Mouse (Mus musculus) embryo, embryonic 11 days (tissue): Measurements from ENCODE around the gene Mtx1.
"Not testable (repeated sequence)": the region's sequence is repeated elsewhere in the genome, so short reads cannot be mapped to it uniquely, and the experiment has no call there.

Experiments used
- DNase-seq: peaks from one replicate; pipeline ENCODE4 v3.0.0-alpha.2; 2015

The Mtx1 gene

DNA sequence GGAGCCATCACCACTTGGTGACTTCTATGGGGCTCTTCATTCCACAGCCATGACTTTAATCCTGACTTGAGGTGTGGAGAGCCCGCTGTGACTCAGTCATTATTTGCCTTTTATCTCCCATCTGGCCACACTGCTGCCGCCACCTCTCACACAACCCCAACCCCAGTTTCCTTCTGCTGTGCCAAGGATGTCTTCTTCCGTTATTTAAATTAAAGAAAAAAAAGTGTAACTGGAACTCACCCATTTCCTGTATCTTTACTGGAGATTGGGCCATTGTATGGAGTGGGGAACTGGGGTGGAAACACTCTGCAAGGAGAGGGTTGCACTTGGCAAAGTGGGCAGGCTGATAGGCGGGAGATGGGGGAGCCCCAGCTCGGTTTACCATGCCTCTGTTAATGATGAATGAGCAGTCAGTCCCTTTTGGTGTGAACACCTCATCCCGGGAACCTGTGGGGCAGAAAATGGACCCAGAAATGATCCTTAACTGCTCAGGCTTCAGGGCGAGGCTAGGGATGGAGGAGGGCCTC is 44.3 kb downstream of the Mtx1 start:
- no peak for DNase-seq

DNA sequence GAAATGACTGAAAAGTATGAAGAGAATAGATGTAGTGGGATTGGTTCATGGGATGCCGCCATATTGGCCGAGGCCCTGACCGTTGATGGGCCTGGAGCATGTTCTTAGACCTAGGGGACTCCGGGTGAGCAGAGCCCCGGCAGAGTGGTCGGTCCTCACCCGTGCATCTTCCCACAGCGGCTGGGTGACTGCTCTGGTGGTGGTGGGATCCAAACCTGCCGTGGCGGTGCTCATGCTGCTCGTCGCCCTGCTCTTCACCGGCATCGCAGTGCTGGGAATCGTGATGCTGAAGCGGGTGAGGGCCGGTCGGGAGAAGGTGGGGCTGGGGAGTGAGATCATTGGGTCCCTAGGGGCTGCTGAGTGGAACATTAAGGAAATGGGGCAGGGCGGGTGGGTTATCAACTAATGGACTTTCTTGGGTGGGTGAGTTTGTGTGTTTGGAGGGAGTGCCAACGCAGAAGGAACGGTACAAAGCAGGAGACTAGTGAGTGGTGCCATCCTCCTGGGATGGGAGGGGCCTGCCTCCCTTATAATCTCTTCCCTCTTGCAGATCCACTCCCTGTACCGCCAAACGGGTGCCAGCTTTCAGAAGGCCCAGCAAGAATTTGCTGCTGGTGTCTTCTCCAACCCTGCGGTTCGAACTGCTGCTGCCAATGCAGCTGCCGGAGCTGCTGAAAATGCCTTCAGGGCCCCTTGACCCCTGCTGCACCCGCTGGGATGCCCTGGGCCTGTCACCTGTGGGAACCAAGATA is 45.0 kb downstream of the Mtx1 start:
- no peak for DNase-seq

DNA sequence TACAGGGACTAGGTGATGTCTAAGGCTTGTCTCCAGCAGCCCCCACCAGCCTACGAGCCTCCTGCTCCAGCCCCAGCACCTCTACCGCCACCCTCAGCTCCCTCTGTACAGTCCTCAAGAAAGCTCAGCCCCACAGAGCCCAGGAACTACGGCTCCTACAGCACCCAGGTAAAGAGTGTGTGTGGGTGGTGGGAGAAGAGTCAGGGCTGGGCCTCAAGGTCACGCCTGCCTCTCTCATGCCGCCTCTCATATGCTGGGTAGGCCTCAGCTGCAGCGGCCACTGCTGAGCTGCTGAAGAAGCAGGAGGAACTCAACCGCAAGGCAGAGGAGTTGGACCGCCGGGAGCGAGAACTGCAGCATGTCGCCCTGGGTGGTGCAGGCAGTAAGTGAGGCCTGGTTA is 47.8 kb downstream of the Mtx1 start:
- no peak for DNase-seq

DNA sequence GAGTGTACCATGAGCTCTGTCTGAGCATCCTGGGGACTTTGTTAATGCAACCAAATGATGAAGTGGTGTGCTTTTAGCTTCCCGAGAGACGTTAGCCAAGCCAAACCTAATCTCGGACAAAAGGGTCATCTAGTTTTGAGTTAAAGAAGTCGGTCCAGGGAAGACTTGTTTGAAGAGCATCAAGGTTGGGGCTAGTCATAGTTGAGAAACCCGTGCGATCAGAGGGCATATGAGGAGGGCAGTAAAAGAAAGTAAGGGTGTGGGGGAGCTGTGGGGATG is 48.8 kb downstream of the Mtx1 start:
- no peak for DNase-seq

DNA sequence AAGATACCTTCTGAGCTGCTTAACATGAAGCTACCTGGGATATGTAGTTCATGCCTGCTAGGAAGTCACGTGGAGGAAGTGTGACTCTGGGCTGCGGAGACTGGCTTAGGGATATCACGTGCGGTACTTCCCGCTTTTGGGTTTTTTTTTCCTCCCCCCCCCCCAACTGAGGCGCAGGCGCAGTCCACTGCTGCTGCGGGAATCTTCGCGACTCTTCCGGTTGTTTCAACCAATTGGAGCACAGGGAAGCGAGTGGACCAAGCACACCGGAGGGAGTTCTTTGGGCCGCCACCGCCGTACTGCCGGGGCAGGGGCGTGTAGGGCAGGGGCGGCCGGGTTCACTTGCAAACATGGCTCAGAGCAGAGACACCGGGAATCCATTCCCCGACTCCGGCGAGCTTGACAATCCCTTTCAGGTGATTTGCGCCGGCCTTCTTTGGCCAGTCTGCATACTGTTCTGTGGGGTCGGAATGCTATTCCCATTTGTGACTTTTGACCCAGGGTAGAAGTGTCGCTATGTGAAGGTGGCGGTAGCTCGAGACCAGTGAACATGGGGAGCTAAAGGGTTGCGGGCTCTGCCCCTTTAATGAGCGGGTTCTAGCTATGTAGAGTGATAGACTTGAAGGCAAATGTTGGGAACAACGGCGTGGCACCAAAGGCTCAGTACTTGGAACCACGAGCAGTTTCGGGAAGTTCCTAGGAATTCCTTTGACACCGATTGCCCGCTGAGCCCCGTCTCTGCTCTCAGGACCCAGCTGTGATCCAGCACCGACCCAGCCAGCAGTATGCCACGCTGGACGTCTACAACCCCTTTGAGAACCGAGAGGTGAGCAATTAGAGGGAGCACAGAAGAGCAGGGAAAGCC is 49.4 kb downstream of the Mtx1 start, which contains the start of gene Scamp3:
Gene Scamp3 (plus strand): TSS at position 232 of the 865 bp plus-strand sequence.
- peak; percentile 95 for DNase-seq

DNA sequence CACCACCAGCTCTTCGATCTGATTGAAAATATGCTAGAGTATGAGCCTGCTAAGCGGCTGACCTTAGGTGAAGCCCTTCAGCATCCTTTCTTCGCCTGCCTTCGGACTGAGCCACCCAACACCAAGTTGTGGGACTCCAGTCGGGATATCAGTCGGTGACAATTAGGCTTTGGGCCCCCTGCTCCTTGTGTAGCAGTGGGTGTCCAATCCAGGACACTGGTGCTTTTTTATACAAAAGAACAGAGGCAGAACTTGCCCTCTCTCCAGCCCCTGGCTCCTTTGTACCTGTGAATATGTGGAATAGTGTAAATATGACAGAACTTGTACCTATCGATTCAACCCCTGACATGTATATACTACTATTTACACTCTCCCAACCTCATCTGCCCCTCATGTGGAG is 50.5 kb downstream of the Mtx1 start:
- no peak for DNase-seq

DNA sequence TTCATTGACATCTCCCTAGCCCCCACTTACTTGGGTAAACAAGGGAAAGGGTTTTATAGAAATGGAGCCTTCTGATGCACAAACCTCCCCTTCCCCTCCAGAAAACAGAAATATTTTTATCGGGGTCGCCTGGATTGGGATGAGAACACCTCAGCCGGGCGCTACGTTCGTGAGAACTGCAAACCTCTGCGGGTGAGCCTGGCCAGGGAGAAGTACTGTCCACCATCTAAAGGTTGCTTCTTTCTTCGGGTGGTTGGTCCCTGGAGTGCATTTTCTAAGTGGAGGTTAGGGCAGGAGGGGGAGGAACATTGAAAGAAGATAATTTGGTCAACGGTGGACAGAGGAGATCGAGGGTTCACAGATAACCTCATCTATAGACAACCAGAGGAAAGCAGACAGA is 51.3 kb downstream of the Mtx1 start:
- DNase-seq, result no peak

DNA sequence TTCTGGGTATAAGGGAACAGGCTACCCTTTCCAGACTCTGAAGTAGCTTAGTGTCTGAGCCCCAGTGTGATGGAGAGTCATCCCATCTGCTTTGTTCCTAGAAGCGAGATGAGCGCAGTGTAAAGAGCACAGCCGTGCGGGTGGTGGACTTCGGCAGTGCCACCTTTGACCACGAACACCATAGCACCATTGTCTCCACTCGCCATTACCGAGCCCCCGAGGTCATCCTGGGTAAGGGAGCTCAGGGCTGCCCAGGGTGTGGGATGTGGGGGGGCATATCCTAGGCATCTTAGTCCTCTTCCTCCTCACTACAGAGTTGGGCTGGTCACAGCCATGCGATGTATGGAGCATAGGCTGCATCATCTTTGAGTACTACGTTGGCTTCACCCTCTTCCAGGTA is 52.0 kb downstream of the Mtx1 start:
- DNase-seq, result no peak

DNA sequence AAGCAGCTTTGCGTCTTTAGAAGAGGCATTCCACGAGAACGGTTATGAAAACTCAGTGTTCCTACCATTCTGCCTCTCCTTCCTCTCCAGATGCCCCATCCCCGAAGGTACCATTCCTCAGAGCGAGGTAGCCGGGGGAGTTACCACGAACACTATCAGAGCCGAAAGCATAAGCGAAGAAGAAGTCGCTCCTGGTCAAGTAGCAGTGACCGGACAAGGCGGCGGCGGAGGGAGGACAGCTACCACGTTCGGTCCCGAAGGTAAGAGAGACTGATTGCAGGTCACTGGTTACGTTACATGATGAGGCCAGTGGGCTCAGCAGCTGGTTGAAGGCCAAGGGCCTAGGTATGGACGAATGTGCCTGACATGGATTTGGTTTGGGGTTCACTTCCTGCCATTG is 59.9 kb downstream of the Mtx1 start:
- DNase-seq, result no peak

DNA sequence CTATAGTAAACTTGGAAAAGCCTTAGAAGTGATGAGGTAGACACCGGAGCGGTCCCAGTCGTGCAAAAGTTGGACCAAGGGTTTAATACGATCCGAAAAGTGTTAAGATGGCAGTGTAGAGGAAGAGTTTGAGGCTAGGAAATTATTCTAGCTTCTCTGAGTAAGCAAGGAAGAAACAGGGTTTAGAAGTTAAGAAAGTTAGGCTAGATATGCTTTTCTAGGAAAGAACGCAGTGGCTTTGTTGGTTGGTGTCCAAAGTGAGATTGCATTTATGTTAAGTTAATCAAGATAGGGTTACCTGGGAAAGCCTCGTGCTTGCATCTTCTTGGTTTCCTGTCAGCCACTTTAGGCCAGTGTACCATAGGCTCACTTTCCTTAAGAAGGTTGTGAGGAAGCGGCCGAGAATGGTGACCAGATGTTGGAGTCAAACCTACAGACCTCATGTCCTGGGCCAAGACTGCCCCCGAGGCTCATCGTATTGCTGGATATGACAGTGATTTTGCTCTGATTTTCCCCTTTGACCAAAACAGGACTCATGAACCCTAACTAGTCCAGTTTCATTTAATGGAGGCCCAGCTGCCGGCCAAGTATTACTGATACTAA is 61.5 kb downstream of the Mtx1 start:
- DNase-seq, result no peak

DNA sequence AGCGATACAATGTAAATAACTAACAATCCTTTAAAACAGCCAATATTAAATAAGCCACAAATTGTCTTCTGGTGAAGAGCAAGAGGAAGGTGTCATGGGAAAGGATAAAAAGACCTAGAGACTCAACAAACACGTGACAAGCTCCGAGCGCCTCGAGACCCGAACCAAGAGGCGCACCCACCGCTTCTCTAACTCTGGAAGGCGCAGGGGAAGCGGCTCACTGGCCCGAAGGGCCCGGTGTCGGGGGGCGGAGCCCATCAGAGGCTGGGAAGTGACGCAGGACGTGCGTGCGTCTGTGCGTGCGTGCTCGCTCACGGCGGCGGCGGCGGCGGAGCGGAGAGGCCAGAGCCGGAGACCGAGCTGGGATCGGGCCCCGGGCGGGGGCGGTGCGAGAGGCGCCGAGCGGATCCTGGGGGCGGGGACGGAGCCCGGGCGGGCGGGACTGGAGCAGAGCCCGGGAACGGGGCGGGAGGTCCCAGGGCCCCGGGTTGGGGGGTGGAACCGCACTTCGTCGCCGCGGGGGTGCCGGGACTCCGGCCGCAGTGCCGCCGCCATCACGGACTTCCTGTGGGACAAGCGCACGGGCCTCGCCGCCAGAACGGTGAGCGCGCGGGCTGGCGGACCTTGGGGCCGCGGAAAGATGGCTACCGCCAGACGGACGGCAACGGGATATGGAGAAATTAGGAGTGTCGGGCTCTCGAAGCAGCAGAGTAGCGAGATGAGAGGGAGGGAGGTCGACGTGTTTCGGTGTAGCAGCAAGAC is 62.2 kb downstream of the Mtx1 start, which contains the start of gene Clk2:
Gene Clk2 (plus strand): TSS at position 290 of the 762 bp plus-strand sequence.
- DNase-seq, result peak; percentile 97

DNA sequence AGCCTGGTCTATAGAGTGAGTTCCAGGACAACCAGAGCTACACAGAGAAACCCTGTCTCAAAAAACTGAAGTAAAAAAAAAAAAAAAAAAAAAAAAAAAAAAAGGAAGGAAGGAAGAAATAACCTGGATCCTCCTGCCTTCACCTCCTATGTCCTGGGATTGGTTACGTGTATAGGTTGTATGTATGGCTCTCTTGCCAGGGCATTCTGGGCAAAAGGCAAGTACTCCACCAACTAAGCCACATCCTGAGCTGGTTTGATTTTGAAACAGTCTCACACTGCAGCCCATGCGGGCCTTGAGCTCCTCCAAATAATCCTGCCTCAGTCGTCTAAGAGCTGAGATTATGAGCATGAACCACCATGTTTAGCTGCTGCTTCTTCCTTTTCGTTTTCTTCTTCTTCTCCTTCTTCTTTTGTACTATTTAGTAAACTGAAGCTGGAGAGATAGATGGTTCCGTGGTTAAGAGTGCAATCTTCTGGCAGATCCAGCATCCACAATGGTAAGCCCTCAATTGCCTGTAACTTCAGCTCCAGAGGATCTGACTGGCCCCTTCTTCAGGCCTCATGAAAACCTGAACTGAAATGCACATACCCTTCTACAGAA is 63.1 kb downstream of the Mtx1 start:
- no peak for DNase-seq

DNA sequence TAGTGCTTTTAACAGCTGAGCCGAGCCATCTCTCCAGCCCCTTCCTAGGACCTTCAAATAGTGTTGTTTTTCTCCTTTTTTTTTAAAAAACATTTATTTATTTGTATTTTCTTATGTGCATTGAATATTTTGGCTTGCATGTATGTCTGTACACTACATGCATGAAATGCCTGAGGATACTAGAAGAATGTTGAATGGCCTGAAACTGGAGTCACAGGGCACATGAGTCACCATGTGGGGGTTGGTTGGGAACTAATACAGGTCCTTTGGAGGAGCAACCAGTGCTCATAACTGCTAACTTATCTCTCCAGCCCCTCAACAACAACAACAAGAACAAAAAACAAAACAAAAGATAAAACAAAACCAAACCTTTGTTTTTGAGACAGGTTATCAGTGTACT is 63.8 kb downstream of the Mtx1 start:
- no peak for DNase-seq

DNA sequence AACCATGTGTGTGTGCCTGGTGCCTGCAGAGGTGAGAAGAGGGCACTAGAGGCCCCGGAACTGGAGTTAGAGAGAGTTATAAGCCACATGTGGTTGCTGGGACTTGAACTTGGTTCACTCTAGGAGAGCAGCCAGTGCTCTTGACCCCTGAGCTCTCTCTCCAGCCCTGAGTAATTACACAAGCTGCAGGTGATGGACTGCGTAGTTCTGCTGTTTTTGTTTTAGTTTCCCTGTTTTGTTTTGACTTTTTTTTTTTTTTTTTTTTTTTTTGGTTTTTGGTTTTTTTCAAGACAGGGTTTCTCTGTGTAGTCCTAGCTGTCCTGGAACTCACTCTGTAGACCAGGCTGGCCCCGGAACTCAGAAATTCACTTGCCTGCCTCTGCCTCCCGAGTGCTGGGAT is 65.1 kb downstream of the Mtx1 start:
- DNase-seq, result no peak

DNA sequence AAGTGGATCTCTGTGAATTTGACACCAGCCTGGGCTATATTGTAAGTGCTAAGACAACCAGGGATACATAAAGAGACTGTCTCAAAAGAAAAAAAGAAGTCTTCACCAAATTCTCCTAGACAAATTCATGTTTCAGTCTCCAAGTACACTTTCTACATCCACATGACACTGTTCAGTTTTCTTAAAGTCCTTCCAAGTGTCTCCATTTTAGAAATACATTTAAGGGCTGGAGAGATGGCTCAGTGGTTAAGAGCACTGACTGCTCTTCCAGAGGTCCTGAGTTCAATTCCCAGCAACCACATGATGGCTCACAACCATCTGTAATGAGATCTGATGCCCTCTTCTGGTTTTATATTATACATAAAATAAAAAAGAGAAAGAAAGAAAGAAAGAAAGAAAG is 65.7 kb downstream of the Mtx1 start:
- not testable (repeated sequence) for DNase-seq

DNA sequence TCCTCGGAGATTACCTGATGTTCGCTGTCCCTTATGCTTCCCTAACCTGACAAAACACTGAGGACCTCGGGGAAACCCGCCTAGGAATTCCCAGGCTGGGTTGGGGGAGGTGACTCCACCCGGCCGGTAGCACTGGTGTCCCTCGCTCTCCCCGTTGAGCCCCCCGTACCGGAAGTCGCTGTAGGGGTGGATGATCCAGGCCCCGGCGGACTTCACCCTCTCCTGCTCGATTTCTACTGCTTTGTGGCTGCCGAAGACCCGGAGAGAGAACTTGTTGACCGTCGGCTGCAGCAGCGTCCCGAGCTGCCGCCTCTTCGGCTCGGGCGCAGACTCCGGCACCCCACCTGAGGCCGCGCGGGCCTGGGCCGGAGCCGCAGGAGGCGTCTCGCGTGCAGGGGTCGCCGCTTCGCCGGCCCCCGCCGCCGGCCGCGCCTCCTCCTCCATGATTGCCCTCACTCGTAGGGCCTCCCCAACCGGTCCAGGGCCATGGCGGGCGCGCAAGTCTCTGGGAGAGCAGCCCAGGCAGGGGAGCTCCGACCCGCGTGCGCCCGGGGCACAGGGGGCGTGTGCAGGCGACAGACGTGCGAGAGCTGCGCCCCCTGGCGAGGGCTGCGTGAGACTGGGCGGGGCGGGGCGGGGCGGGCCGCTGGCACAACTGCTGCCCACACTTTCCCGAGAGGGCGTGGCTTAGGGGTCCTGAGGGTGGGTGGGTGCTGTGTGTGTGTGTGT is 67.1 kb downstream of the Mtx1 start, which contains the start of gene Hcn3:
Gene Hcn3 (minus strand): TSS at position 581 of the 729 bp plus-strand sequence.
- peak; percentile 92 for DNase-seq

DNA sequence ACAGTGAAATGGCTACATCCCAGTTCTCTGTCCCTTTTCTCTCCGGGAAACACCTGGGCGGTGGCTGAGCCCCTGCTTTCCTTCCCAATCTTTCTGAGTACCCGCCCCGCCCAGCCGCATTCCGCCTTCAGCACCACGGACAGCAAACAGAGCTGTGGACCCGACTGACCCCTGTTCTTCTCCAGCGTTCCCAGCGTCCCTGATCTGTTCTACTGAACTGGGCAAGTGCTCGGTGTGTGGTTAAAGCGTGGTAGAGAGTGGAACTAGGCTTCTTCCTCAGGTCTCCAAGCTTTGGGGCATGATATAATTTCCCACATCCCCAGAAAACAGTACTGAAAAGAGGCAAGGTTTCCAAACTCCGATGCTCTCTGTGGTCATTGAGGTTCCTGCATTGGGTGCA is 67.7 kb downstream of the Mtx1 start:
- DNase-seq, result peak; percentile 81
